Mouse (Mus musculus) kidney, adult 2 months (tissue): Measurements from ENCODE around the gene Sergef.

ENCODE experiments used
- CTCF ChIP-seq: fragments of 200-500 bp; conservative IDR thresholded peaks from 2 replicates; pipeline ENCODE4 v1.5.1; 2011; ENCODE audit warnings: low read depth, mild to moderate bottlenecking, control low read depth, low read length, moderate library complexity, mixed read lengths; ENCODE audit not compliant: insufficient read depth, insufficient read length
- POLR2A ChIP-seq: fragments of 200-500 bp; IDR thresholded peaks from one replicate; pipeline ENCODE4 v1.6.1; 2011; ENCODE audit warnings: low read depth, low read length, control low read depth

DNA sequence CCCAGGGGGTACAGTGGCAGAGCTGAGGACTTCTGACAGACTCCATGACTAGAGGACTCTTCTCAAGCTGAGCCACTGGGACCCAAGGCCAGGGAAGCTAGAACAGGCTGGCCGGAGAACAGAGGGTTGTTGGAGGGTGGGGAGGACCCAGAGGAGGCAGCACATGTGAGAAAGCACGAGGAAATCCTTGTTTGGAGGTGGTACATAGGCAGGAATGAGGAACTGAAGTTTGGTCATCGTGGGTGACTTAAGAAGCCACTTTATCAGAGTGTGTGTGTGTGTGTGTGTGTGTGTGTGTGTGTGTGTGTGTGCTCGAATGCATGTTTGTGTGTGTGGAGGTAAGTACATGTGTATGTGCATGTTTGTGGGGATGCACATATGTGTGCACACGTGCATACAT is 108.3 kb downstream of the Sergef start:
- TF ChIP-seq CTCF (no peak), POLR2A (no peak)
